Mouse (Mus musculus) skeletal muscle tissue, adult 2 months (tissue): Measurements from ENCODE around the gene Sorcs3.

Experiments
- DNase-seq: peaks from one replicate; pipeline ENCODE4 v3.0.0-alpha.2; 2012; ENCODE audit warnings: low read depth, low spot score

The Sorcs3 gene

DNA sequence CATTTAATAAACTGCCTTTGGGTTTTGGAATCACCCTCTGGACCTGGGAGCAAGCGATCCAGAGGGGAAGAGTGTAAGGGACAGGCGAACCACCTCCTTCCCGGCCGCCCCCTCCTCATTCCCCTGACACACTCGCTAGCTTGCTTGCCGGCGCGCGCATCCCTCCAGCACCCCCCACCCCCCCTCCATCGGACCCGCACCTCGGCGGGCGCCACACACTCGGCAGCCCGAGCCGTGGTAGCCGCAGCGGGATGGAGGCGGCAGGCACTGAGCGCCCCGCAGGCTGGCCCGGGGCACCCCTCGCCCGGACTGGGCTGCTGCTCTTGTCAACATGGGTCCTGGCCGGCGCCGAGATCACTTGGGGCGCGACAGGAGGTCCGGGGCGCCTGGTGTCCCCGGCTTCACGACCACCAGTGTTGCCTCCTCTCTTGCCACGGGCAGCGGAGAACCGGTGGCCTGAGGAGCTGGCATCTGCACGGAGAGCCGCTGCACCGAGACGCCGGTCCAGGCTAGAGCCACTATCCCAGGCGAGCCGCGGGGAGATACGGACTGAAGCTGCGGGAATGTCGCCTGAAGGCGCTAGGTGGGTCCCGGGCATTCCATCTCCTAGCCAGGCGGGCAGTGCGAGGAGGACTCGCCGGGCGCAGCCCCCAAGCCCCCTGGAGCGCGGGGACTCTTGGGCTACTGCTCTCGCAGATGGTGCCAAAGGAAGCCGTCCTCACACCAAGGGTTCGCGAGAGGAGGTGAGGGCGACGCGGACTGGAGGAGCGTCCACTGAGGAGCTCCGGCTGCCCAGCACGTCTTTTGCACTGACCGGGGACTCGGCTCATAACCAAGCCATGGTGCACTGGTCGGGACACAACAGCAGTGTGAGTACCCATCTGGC is at the start of gene Sorcs3:
Gene Sorcs3, plus strand, starts transcription at position 97 of the 886 bp plus-strand sequence.
- DNase-seq: no peak

DNA sequence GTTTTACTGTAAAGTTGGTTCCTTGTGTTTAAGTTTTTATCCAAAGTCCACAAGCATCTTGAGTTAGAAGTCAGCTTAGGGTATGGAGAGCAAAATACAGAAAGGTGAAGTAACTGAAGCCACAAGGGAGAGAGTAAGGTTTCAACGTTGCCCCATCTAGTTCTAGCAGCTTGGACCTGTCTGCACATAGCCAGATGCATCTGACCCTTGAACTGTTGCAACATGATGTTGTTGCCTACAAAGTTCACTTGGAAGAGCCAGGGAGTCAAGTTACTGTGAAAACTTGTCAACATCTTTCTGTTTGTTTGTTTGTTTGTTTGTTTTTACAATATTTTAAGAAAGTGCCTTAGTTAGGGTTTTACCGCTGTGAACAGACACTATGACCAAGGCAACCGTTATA is 40.5 kb upstream of the Sorcs3 start:
- no peak for DNase-seq

DNA sequence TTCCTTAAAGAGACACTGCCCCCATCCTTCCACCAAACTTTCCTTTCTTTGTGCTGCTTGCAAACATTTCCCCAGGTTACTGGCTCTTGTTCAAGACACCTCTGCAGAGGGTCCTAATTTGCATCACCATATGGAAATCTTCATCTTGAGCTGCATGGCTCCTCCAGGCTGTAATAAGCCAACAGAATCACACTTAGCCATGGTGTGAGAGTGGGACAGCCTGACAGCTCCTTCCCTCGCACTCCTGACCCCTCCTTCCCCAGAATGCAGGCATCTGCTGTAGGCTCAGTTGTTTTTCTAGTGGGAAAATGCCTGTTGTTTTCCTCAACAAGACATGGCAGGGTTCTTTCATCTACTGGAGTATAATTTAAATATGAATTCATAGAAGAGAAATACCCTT is 38.7 kb upstream of the Sorcs3 start:
- no peak for DNase-seq

DNA sequence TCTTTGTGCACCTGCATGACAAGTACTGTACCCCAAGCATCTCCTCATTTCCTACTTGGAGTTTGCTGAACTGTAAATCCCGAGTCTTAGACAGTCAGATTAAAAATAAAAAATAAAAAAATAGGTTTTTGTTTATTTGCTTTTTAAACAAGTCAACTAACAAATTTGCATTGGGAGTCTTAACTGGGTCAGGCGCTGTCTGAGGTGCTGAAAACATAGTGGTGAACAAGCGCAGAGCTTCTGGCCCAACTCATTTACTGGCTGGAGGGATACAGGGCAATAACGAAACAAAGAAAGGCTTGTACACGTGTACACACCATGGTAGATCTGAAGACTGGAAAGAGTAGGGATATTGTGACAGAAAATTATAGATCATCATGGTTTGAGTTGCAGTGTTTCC is 37.5 kb upstream of the Sorcs3 start:
- no peak for DNase-seq

DNA sequence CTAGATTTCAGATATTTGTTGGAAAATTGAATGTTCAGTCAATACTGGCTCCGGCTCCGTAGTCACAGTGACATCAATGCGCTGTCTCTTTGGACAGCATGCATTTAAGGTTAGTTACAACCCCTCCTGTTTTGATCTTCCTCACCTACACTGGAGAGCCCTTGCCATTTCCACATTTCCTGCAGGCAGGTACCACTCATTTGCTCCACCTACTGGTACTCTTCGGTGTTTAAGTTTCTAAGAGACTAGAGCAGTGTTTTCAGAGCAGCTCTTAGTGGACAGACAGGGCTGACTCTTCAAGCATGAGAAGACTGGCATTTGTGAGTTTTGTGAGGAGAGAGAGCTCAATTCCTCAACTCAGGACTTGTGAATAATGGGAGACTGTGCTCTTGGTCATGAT is 31.1 kb upstream of the Sorcs3 start:
- no peak for DNase-seq

DNA sequence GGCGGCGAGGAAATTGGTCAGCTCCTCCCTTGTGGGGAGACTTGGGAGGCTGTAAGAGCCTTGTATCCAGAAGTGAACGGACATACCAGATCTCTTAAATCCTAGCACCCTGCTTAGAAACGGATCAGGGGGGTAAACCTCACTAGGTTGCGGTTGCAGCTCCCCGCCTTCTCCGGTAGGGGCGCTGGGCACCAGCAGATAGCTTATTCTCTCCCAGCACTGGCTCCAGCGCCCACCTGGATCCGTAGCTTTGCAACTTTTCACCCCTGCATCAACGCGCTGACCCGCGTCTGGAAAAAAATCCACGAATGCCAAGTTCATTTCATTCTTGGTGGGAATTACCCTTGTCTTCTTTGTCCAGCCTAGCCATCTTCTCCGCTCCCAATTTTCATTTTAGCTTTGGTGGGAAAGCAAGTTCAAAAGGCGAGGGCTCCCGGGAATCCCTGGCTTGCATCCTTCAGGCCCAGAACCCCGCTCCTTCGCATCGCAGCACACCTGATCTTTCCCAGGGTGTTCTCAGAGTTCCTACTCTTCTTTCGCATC is 1.8 kb upstream of the Sorcs3 start:
- no peak for DNase-seq

DNA sequence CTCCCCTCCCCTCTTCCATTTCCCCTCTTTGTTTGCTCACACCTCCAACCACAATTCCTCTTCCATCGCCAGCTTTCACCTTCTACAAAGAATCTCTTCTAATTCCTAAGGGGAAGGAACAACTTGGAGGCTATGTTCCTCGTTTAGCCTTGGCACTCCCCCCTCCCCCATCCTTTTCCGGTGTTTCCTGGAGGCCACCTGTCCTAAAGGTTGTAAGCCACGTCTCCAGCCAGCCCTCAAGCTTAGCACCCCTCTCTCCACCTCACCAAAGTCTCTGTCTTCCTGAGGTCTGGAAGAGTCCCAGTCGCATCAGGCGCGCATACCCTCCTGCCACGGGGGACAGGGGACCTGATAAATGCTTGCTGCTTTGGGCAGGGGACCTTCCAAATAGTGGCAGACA is 1.3 kb upstream of the Sorcs3 start:
- DNase-seq: no peak

DNA sequence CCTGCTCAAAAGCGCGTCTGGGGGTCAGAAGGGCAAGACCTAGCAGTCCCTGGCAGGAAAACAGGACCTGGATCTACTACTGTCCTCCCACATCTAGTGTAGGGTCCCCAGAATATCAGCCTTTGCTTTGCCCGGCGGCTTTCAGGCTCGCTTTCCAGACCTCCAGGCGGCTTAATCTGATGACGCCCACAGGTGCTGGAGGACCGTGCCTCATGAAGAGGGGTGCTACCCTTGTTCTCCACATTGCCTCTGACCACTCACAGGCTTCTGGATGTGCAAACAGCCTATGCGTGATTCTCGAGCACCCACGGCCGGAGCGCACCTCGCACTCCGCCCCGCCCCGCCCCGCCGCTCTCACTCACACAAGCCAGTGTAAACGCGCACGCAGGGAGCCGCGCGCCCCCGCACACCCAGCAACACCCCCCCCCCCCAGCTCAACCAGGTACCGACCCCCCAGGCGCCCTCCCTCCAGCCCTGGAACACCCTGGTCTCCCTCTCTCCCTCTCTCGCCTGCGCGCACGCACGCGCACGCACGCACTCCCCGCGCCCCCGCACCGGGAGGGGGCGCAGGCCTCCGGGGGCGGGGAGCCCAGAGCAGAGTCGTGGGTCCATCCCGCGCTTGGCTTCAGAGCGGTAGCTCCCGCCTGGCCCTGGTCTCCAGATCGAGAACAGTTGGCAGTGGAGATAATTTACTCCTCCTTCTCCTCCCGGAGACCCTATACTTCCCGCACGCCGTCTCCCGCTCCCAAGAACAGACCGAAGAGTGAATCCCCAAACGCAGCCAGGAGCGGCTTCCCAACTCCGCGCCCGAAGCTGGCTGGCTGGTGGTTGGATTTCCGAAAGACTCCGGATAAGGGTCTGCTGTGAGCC is 698 bp upstream of the Sorcs3 start:
- no peak for DNase-seq

DNA sequence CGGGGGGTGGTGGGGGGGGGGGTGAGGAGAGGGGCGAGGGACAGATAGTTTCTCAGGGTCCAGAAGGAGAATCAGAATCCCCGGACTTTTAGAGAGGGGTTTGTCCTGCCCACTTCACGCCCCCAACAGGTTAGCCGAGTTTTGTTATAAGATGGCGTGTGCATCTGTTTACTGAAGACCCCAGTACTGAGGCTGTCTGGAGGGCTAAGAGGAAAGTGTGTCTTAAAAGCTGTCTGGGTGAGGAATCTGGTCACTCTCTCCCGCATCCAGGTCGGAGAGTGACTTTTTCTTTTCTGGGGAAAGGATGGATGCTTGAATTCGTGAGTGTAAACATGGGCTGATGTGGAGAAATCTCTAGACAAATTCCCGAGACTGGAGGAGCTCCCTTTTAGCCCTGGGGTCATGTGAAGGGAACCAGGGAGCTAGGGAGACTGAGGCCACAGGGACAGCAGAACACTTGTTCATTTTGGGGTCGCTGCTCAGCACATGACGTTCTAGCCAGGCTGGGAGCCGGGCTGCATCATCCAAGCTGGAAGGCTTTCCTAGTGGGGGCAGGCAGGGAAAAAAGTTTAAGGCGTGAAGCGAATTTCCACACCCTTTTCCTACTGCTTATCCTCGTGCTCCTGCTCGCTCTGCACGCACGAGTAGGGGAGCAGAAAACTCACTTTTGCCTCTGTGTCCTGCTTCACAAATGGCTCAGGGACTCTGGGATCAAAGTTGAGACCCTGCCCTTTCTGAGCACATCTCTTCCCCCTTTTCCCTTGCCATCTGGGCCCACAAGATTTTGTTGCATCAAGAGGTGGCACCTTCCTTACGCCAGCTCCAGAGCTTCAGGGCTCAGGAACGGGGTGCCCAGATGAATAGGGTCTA is 1.3 kb downstream of the Sorcs3 start:
- no peak for DNase-seq

DNA sequence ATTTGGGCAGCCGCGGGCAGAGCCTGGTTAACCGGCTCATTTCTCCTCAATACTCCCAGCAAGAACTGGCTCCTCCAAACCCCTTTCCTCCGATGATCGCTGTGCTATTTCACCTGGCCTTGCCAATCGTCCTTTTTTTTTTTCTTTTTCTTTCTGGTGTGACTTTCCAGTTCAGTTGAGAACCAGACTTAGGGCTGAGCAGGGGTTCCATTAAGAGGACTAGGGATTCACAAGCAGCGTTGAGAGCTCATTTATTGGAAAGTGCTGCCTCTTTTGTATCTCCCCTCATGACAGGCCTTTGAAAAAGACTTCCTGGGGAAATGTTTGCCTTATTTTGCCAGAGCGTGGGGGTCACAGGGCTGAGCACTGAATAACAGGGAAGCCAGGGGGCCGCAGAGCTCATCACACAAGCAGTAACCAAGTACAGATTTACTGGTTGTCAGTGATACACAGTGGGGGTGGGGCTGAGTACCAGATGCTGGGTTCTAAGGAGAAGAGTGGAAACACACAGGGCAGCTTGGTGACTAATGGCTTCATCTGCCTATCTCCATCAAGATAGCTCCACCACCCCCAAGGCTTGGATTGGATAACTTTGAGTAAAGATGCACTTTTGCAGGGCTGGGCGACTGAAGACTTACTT is 2.0 kb downstream of the Sorcs3 start:
- no peak for DNase-seq

DNA sequence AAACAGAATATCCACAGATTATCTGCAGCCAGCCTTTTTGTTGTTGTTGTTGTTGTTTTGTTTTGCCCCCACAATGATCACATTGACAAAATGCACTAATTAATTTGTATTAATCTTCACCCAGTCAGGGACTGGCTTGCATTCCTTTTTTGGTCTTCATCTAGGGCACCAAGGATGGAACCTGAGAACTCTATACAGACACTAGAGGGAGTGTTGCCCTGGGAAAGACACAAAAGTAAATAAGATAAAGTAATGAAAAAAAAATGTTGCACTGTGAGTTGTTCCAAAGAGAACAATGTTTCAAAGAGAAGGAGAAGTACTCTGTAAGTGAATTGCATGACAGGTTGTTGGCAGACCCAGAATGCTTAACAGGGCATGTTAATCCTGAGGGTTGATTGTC is 9.6 kb downstream of the Sorcs3 start:
- no peak for DNase-seq

DNA sequence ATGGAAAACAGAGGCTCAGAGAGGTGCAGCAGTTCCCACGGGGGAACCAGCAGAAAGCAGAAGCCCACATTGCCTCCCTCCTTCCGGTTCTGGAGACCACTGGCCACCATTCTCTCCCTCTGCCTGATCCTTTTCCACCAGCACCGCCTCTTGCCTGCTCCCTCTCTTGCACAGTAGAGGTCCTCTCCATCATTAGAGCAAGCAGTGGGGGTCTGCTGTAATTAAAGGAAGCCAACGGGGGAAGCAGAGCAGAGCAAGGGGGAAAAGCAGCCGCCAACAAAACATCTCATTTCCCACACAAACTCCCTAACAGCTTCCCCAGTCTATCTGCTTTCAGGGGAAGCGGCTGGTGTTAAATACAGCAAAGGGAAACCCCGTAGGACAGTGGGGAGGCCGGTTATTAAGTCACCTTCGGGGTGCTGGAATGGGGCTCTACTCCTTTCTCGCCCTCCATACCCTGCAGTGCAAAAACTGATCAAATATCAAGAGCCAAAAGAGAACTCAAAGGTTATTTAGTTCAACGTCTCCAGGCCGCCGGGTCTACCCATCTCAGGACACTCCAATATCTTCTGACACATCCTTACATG is 32.1 kb downstream of the Sorcs3 start:
- no peak for DNase-seq

DNA sequence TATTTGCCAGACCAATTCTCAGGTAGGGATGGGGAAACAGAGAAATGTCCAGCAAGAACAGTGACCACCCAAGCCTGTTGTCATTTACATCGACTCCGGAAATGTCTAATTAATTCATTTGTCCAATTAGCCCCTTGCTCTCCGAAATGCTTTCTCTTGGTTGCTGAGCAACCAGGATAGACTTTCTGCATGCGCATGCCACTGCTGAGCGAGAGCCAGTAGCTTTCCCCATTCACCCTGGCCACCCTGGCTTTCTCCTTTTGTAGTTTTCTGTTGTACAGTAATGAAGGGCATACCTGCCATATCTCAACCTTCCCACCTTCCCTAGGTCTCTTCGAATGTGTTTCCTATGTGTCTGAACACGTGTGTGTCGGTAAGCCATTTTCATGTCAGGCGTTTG is 32.6 kb downstream of the Sorcs3 start:
- no peak for DNase-seq

DNA sequence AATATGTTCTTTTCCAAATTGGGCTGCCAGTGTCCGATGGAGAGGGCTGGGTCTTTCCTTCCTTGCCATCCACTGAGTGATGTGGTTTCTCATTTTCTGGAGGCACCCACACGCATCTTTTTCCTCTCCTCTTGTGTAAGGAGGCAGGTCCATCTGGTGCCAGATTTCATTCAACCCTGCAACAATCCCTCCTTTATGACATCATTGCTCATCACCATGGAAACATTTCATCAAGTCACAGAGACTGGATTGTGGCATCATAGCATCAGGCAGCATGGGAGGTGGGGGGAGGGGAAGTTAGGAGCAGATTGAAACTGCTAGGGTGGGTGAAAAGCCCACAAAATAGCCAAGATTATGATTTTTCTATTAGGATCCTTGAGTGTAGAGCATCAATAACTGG is 35.1 kb downstream of the Sorcs3 start:
- DNase-seq: no peak

DNA sequence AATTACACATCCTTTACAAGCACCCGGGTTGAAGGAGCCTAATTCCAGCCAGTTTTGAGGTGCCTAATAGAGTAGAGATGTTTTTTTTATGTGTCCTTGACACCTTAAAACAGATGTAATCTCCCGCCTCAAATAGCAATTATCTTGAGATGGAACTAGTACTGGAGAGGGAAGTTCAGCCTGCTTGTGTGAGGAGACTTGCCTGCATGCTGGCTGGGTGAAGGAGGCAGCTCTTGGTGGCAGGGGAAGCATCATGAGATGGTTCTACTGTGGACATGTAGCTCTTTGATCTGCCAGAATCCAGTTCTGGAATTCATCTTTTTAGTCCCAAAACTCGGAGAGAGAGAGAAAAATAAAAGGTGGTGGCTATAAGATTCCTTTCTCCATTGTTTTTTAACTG is 38.2 kb downstream of the Sorcs3 start:
- no peak for DNase-seq

DNA sequence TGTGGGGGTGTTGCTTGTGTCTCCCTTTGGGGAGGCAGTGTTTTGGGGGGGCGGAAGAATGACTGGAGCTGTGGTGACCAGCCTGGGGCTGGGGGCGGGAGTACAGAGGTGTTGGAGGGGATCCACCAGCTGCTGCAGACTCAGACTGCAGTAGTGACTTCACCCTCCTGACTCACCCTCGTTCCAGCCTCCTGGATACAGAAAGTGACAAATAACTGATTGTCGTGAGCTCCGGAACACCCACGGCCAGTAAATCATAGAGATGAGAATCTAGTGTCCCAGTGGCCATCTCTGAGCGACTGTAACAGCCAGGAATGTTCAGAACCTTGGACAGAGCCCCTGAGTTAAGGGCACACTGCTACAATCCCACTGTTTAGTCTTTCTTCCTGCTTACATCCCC is 53.4 kb downstream of the Sorcs3 start:
- no peak for DNase-seq

DNA sequence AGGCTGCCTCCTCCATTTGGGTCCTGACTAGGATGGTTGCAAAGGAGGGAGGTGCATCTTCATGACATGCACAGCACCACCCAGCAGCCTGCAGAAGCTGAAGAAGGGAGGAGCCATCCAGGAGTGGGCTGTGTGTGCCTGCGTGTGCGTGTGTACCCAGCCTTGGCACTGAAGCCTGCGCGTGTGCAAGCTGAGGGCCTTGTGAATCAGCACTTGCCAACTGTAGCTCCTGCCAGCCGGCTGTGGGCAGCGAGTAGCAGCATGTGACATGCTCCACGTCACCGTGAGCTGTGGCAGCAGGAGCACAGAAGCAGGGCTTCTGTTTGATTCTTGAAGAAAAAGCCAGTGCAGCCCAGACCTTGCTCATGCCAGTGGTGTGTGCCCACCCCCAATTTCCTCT is 54.8 kb downstream of the Sorcs3 start:
- DNase-seq: no peak

DNA sequence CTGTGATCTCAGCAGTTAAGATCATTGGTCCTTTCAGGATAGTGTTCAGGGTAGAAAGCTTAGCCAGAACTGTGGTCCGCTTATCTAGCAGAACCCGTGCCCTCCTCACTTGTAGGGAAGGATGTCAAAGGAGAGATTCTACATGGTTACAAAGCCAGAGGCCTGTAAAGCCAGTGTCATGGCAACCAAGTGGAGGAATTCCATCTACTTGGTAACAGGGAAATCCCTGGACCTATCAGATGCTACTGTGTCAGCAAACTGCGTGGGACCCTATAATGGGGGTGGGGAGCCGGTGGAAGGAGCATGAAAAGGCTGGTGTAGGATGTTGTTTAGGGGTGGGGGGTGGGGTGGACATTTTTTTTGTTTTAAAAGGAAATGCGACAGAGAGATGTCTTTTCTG is 57.9 kb downstream of the Sorcs3 start:
- no peak for DNase-seq

DNA sequence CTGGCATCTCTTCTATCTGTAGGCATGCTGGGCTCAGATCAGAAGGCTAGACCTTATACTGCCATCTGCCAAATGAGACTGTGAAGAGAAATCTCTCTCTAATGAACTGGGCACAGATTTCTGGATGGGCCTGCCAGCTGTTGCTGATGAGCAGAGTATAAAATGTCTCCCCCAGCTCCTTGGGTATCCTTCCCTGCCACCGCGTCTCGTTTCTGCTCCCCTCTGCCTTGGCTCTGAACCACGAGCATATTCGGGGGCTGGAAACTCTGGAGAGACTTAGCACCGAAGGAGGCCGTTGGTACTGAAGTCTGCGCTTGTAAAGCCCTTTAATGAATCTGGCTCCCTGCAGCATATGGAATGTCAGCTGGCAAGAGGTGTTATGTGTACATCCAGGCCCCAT is 74.4 kb downstream of the Sorcs3 start:
- DNase-seq: no peak

DNA sequence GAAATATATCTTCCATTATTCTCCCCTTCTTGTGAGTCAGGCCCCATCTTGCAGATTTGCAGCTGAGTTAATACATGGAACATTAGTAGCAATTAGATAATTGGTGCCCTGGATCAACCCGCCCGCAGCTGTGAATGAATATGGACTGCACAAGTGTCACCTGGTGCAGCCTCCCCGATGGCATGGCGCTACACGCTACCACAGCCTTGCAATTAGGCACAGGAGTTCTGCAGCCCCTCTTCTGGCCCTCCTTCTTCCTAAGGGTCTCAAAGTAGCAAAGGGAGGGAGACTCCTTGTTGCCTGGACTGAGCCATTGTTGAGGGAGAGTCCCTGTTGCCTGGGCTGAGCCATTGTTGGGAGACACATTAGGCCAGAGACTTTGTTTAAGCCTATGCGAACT is 76.4 kb downstream of the Sorcs3 start:
- DNase-seq: no peak

DNA sequence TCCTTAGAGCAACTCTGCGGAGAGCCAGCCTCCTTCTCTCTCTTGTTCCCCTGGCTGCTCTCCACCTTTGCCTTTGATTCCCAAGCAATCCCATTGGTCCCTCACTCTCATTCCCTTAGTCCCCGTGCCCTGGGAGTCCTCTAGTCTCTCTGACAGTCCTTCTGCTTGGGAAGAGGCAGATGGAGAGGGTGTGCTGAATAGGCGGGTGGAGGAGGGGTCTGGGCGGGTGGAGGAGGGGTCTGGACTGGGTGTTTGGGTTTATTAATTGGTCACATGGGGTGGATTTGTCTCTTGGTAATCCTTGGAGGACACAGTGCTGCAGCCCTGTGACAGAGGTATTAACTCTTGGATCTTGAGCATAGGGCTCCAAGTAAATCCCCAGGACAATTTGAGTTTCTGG is 77.4 kb downstream of the Sorcs3 start:
- DNase-seq: no peak
